Mouse (Mus musculus) E14TG2a.4 (cell line): ENCODE results near the gene Pin1.

ENCODE experiments used
- CTCF ChIP-seq: conservative IDR thresholded peaks from 2 replicates; pipeline ENCODE4 v1.5.1; 2014; ENCODE audit warnings: low read length
- NANOG ChIP-seq: IDR thresholded peaks from 2 replicates; pipeline ENCODE4 v1.6.1; 2014; ENCODE audit warnings: borderline replicate concordance, low read length, mixed read lengths

- TF ChIP-seq CTCF, result no peak
- TF ChIP-seq NANOG, result no peak
These were observed 15.1 kb upstream of the Pin1 start for GRCm38 (mm10) chr9:20636790-20637189.
